Mouse (Mus musculus): ENCODE measurements at regions not wholly inside any gene's neighbourhood (a gene's known extent, or its start where the extent isn't known, plus 50 kb on each side); places are given as distances from the start of the nearest gene placed in this dataset.
"Not testable (repeated sequence)": the region's sequence is repeated elsewhere in the genome, so short reads cannot be mapped to it uniquely, and the experiment has no call there.

DNA sequence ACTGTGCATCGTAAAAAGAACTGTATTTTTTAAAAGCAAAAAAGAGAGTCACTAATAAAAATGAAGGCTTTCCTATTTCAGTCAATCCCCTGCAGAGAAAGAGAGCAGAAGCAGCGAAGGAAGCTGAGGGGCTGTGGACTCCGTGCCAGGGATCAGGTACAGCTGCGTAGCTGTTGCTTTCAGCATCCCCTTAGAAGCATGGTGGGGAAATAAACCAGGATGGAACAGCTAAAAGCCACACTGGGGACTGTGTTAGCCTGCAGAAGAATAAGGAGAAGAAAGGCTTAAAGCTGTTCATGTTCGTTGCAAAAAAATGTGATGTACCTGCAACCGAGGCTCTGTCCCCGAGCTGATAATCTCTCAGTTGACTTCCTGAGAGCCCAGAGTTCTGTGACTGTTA, 1302.6 kb upstream of the Sel1l start:
- no peak for DNase-seq (ENCODE audit: low spot score in 2 of 2)

DNA sequence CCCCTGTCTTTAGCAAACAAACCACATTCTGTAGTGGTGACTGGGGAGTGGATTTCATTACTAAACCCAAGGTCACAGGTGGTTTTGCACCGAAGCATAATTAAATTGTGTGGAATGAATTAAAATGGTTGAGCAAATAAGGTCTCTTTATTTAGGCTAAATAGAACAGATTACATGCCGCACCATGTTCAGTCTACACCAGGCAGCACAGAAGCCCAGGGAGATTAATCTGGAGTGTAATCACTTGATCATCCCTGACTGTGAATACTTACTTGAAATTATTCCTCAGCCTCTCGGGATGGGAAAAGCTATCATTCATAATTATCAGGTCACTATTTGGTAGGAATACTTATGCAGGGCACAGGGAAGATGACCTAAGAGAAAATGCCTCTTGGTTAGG, 1293.3 kb upstream of the Sel1l start:
- DNase-seq (ENCODE audit: low spot score in 2 of 2) = no peak

DNA sequence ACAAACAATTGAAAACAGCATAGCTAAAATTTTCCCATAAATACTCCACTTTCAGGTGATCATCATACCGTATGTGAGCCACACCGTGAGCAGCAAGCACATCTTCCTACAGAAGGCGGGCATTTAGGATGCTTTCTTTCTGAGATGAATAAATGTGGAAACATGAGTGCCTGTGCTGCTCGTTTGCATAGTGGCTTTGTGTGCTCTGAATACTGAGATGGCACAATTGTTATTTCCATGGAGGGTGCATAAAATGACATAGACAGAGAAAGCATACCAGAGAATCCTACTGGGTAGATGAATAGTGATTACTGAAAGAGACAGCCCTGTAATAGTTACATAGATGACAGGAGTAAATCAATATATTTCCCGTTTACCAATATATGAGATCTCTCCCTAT, 1287.4 kb upstream of the Sel1l start:
- DNase-seq (ENCODE audit: low spot score in 2 of 2) = no peak

DNA sequence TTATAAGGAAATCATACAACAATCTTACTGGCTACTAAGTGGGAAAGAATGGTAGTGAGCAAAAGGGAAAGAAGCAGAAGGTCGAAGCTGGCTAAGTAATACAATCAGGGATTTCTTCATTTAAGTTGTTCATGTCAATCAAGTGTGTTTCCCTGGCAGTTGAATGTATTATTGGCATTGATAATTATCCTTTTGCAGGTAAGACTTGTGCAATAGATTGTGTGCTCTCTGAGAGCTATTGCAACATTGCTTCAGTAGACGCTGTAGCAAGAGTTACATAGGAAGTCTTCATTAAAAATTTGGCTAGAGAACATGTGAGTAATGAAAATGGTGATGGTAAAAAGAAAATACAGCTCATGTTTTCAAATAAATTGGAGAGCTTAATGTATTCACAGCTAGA, 1273.3 kb upstream of the Sel1l start:
- no peak for DNase-seq (ENCODE audit: low spot score in 2 of 2)

DNA sequence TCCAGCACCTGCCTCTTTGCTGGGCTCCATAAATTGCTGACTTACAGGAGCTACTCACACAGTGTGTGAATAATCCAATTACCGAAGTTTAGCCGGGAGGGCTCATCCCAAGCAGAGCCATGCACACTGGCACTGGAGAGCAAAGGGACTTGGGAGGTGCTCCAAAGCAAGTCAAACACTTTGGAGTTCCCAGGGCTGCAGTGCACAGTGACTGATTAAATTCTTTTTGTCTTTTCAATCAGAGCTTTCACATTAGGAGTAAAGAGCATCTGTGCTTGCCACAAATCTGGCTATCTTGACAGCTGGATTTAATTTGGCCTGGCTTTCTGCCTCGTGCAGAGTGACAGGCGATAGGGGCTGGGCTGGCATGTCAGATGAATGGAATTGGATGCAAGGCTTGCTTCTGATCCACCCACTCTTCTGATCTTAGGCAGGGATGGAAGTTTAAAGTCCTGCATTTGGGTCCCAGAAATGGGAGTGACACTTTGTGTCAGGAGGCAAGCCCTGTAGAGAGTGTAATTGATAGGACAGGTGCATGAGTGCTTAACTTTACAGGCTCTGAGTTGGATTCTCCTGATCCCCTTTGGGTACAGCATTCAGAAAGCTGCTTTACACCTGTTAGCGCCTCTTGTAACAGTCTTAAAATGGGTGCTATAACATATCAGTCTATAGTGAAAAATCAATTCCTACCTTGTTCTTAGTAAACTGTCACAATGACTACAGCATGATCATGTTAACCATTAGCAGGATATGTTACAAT, 1239.3 kb upstream of the Sel1l start:
- no peak for DNase-seq (ENCODE audit: low spot score in 2 of 2)

DNA sequence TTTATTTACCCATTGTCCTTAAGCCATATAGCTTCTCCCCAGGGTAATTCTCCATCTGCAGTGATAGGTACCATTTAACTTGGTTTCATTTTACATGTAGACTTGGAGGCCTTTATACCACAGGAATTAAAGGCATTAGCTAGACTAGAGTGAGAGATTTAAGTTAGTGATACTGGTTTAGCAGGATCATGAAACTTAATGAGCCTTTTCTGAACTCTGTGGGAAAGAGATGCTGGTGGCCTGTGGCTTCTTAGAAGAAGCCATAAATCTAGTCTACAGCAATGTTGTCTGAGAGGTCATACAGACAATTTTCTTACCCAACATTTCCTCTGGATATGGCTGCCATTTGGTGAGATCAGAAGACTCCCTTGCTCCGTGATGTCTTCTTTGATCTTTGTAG, 1214.9 kb upstream of the Sel1l start:
- DNase-seq (ENCODE audit: low spot score in 2 of 2) = no peak

DNA sequence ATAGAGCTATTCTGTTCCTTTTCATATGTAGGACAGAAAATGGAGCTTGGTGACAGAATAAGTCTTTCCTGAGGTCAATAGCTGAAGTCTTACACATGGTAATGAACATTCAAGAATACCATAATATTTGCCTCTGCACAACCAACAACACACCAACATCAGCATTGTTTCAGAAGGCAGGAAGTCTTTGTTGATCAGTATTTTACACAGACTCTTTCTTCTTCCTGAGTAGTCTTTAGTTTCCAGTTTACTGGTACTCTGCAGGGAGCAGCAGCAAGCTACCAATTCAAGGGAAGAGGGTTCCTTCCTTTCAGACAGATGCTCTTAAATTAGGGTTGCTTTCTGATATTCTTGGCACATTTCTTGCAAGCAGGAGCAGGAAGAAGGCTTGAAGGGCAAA, 1170.7 kb upstream of the Sel1l start:
- DNase-seq (ENCODE audit: low spot score in 2 of 2) = no peak

DNA sequence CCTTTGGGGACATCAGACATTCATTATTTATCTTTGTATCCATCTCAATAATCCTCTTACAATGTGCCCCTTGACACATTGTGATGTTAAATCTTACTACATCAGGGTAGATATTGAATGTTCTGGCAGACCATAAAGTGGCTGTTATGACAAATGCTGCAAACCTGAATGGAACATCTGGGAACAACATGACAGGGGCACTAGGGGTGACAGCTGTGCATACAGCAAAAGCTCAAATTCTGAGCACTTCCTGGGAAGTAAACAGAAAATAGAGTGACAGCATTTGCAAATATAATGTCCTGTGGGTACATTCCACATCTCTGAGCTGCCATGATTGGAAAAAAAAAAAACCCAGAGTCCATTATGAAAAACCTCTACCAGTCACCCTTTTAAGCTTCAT, 1162.6 kb upstream of the Sel1l start:
- no peak for DNase-seq (ENCODE audit: low spot score in 2 of 2)

DNA sequence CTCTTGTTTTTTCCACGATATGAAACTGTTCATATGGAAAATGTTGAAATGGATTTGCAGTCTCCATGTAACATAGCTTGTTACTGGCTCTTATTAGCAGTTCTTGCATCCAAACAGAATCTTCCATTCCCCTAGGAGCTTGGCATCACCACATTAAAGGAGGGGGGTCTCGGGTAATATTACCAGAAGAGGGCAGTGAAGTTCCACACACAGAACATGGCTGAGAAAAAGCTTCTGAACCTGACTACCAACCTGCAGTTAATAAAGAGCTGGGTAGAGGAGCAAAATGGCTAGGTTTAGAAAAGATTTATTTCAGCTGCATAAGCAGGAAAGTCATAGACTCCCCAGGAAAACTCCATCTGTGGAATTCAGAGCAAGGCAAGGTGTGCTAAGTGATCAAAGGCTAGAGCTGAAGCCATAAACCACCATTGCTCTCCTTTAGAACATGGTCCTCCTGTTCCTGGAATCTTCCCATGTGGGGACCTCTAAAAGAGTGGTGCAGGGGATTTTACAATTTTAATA, 1157.9 kb upstream of the Sel1l start:
- DNase-seq (ENCODE audit: low spot score in 2 of 2) = no peak

DNA sequence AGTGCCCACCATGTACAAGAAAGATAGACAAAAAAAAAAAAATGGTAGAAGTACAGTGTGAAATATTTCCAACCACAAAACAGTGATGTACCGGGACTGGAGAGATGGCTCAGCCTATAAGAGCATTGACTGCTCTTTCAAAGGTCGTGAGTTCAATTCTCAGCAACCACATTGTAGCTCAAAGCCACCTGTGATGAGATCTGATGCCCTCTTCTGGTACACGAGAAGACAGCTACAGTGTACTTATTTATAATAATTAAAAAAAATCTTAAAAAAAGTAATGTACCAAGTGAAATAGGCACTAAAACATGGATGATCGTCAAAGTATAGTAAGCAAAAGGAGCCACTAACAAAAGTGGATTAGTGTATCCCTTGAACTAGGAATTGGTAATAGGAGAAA, 1154.2 kb upstream of the Sel1l start:
- no peak for DNase-seq (ENCODE audit: low spot score in 2 of 2)

DNA sequence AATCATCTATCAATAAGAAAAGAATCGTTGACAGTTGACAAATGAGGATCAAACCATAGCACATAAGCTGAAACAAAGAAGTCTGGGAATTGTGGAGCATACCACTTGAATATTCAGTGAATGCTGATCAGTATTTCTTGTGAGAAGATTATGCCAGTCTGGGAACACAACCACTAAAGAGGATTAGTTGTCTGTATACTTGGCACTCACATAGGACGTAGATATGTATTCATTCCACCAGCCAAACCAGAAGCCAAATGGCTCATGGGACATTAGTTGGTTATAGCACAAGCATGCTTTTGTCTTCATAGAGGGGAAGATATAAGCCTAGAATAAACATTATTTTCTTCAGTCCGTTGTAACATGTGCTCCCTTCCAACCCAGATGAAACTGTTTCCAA, 1126.7 kb upstream of the Sel1l start:
- no peak for DNase-seq (ENCODE audit: low spot score in 2 of 2)

DNA sequence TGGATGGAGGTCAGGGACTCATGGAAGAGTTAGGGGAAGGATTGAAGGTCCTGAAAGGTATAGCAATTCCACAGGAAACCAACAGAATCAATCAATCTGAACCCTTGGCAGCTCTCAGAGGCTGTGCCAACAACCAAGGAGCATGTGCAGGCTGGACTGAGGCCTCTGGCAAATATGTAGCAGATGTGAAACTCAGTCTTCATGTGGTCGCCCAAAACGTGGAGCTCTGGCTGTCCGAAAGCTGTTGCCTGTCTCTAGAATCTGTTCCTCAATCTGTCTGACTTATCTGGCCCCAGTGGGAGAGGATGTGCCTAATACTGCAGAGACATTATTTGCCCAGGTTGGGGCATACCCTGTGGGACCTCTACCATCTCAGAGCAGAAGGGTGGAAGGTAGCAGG, 1095.4 kb upstream of the Sel1l start:
- no peak for DNase-seq (ENCODE audit: low spot score in 2 of 2)

DNA sequence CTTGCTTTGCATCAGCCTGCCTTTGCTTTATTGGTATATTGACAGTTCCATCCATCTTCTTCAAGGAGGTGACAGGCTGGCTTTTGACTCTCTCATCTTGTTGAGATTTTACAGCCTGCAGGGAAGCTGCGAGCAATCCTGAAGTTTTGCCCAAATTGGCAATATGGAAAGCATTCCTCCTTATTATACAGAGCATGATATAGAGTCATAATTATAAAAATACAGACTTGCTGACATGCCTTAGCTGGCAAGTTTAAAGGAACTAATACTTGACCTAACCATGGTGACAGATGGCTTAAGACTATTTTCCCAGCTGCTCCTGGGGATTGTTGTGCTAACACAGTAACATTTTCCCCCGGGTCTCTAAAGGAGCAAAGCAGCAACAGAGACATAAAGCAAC, 1078.6 kb upstream of the Sel1l start:
- DNase-seq (ENCODE audit: low spot score in 2 of 2) = no peak

DNA sequence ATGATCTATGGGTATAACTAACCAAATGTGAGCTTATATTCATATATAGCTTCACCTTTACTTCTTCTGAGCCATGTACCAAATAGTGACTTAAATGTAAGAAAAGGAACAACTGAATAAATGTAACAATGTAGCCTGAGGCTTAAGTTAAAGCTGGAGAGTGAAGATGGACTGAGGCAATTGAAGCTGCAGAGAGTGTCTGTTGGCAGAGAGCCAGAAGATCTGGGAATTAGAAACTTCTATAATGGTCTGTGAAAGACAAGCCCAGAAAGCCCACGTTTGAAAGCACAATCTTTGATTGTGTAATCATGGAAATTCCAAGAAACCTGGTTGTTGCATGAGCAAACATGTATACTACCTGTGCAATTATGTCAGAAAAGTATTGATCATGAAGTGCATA, 1078.0 kb upstream of the Sel1l start:
- no peak for DNase-seq (ENCODE audit: low spot score in 2 of 2)

DNA sequence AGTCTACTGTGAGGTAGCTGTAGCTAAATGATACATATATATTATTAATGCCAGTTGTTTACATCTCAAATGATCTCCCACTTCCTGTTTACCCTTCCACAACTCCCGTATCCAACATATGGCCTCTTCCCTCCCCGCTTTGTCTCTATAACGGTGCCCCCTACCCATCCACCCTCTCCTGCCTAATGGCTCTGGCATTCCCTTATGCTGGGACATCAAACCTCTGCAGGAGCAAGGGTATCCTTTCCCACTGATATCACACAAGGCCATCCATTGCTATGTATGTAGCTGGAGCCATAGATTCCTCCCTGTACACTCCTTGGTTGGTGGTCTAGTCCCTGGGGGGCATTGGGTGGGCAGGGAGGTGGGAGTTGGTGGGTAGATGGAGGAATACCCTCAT, 1071.0 kb upstream of the Sel1l start:
- no peak for DNase-seq (ENCODE audit: low spot score in 2 of 2)

DNA sequence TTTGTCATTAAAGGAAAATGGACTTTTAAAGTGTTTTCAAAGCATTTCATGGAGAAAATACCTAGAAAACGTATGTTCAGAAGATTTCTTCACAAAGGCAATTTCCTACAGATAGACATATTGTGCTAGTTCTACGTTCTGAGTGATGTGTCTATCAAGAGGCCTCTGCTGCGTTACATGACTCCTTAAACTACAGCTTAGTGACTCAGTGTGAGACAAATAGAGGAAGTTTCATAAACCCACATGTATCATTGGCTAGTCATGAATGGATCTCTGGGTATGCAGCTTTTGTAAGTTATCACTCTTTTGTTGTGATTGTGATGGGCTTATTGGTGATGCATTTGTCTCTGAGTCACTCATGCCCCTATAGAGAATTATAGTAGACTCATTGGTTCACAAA, 1067.3 kb upstream of the Sel1l start:
- no peak for DNase-seq (ENCODE audit: low spot score in 2 of 2)

DNA sequence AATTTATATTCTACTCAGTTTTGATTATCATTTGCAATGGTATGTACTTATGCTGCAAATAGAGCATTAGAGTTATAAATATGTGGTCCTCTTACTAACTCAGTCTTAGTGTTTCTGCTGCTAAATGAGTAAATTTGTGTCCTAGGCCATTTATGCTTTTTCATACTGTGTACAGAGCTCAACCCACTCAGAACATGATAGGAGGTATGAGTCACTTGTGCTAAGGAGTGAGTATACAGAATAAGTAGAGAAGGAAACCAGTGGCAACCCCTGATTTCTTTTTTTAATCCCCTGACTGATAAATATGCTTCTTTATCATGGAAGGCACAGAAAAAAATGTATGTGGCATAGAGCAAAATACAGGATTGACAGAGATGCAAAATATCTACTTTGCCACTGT, 1066.8 kb upstream of the Sel1l start:
- DNase-seq (ENCODE audit: low spot score in 2 of 2) = no peak

DNA sequence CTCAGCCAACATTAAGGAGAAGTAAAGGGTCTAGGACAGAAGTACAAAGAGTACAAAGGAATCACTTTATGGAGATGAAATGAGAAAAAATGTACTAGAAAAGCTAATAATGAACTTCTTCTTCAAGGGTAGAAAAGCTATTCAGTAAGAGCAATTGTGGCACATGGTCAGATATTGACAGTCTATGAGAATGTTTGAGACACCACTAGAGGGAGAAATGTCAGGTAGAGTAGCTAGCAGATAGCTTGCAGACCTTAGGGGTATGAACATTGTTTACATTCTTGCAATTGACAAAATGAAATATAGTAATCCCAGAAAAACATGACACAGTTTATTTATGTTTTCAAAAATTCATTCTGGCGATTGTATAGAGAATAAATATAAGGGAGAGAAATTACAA, 1066.2 kb upstream of the Sel1l start:
- no peak for DNase-seq (ENCODE audit: low spot score in 2 of 2)

DNA sequence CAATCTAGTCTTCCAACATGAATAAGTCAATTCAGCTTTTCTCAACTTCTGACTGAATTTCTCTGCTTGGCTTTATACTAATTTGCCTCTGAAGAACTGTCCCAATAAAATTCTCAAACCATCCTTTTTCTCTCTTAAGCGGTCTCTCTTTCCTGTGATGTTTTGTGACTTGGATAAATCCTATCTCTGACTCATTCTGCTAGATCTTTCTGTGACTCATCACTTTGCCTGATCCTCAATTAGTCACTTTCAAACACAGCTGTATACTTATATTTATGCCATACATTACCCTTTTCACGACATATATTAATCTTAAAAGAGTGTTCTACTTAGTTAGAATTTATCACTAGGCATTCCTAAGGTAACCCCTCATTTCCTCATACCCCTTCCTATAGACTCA, 1055.4 kb upstream of the Sel1l start:
- no peak for DNase-seq (ENCODE audit: low spot score in 2 of 2)

DNA sequence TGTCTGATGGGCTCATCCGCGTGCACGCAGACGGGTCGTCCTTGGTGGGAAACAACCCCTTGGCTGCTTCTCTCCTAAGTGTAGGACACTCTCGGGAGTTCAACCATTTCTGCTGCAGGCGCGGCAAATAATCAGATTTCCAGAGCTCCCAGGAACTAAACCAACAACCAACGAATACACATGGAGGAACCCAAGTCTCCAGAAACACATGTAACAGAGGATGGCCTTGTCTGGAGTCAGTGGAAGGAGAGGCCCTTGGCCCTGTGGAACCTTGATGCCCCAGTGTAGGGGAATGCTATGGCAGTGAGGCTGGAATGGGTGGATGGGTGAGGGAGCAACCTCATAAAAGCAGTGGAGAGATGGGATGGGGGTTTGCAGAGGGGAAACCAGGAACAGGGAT, 1043.4 kb upstream of the Sel1l start:
- no peak for DNase-seq (ENCODE audit: low spot score in 2 of 2)

DNA sequence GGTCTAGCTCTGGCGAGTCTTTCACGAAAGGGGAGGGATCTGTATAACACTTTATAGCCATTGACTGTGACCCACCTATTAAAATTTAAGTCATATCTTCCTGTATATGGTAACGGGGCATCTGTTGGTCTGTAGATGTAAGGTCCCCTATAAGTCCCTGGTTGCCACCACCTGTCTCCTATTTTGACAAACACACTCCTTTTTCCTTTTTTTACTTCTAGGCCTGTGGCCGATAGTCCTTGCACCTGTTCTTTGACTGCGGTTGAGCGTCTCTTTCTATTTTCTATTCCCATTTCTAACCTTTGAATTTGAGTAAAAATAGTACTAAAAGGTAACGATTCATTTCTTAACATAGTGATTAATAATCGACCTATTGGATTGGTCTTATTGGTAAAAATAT, 1042.7 kb upstream of the Sel1l start:
- not testable (repeated sequence) for DNase-seq (ENCODE audit: low spot score in 2 of 2)

DNA sequence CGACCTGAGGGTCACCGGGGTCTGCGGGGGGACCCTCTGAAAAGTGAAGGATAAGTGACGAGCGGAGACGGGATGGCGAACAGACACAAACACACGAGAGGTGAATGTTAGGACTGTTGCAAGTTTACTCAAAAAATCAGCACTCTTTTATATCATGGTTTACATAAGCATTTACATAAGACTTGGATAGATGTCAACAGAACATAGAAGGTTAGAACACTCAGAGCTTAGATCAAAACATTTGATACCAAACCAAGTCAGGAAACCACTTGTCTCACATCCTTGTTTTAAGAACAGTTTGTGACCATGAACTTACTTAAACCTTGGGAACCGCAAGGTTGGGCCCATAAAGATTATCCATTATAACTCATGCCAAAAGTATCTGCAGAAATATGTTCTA, 1042.2 kb upstream of the Sel1l start:
- not testable (repeated sequence) for DNase-seq (ENCODE audit: low spot score in 2 of 2)

DNA sequence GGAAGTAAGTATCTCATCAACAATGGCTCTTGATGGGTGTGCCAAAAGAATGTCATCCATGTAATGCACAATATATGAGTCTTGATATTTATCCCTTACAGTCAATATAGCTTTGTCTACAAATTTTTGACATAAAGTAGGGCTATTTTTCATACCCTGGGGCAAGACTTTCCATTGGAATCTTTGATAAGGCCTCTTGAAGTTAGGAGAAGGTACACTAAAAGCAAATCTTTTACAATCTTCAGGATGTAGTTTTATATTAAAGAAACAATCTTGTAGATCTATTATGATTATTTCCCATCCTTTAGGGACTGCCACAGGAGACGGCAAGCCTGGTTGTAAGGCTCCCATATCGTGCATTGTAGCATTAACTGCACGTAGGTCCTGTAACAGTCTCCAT, 1038.8 kb upstream of the Sel1l start:
- DNase-seq (ENCODE audit: low spot score in 2 of 2) = no peak

Data from urinary bladder, postnatal 36 days (tissue).